Mouse (Mus musculus) kidney, adult 11 months (tissue): ENCODE data around the gene Asb16.
A peak's percentile ranks its signal among the peaks of the same experiment; 100 is the strongest.

Experiments used
- DNase-seq: peaks from one replicate; pipeline ENCODE4 v3.0.0; 2022

The Asb16 gene

DNA sequence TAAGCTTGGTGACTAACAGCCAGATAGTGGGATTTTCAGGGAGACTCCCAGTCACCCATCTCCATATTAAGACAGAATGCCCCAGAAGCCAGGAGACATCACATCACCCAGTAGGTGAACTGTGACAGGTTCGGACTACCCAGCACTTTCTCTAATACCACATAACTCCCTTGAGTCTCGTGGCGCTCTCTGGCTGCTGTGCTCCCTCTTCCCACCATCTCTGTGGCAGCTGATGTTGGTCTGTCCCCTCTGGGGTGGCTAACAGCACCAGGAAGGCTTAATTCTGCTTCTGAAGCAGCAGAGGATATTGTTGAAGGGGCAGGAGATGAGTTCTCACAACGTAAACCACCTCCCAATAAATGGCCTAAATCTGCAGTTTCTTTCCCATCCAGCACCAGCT lies 43.4 kb downstream of the Asb16 start:
- no peak for DNase-seq

DNA sequence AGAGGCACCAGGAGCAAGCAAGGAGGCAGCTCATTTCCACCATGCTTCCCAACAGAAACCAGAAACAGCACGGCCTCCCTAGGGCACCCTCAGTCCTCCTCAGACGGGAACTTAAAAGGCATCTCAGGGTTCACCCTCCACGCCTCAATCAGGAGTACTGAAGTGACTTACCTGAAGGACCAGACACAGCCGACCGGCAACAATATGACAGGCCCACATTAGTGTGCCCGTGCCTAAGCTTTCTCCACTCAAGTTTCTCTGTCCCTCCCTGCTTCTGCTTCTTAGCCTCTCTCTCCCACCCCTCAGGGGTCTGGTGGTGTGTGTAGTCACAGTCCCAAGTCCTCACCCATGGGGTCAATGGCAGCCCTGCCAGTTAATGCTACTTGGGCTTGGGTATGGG lies 44.0 kb downstream of the Asb16 start:
- no peak for DNase-seq

- DNase-seq, result no peak
These were observed 45.8 kb downstream of the Asb16 start for GRCm38 (mm10) chr11:102314321-102314720.

- peak; percentile 40 for DNase-seq
These were observed 47.4 kb downstream of the Asb16 start for GRCm38 (mm10) chr11:102315690-102316571.

DNA sequence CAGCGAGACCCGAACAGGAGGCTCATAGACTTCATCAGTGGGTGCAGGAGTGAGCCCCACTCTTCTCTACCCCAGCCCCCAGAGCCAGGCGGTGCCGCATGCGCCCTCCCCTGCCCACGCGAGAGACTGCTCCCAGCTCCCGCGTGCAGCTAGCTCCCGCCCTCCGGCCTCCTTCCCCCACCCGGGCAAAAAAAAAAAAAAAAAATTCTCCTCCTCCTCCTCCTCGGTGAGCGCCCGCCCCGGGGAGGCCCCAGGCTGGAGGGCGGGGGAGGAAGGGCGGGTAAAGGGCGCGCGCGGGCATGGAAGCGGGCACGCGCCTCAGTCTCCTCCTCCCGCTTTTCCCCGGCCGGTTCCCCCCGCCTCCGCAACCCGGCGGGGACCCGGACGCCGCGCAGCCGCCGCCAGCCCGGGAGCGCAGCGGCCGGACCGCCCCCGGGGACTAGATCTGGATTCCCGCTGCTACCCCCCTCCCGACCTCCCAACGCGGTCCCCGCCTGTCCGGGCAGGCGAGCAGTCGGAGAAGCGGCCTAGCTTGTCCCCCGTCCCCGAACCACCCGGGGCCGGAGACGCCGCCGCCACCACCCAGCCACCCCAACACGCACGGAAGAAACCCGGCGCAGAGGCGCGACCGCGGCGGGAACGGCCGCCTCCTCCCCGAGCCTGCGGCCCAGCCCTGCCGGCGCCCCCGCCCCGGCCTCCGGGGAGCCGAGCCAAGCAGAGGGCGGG lies 48.2 kb downstream of the Asb16 start:
- DNase-seq, result peak; percentile 92

GRCm38 (mm10) chr11:102317298-102317900 lies 48.9 kb downstream of the Asb16 start:
- peak; percentile 48 for DNase-seq

- DNase-seq, result peak; percentile 74
These were observed 49.5 kb downstream of the Asb16 start for GRCm38 (mm10) chr11:102317901-102318575.

DNA sequence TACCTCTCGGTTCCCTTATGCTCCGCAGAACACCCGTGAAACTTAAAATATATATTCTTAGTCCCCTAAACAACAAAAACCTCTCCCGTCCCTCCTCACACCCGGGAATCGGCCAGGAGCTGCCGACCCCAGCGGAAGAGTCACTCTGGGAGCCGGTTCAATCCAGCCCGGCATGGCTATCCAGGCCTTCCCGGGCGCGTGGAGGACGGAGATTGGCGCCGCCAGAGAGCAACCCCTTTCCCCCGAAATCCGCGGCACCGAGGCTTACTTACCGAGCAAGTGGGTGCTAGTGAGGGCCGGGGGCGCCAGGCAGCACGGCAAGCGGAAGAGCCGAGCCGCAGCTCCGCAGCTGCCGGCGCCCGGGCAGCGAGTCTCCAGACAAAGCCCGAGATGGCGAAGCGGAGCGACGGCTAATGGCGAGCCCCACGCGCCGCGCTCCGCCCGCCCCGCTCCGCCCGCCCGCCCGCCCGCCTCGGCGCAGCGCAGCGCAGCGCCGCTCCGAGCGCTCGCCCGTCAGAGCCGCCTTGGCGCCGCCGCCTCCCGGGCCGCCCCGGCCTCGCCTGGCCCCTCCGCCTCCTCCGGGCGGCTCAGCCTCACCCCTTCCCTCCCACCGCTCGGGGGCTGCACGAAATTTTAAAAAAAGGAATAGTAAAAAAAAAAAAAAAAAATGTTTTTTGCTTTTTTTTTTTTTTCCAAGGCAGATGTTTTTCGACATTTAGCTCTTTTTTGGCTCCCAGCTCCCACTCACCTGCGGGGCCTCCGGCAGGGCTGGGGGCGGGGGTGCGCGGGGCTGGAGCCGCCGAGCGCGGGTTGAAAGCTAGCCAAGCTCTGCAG lies 50.2 kb downstream of the Asb16 start:
- DNase-seq, result peak; percentile 56

DNA sequence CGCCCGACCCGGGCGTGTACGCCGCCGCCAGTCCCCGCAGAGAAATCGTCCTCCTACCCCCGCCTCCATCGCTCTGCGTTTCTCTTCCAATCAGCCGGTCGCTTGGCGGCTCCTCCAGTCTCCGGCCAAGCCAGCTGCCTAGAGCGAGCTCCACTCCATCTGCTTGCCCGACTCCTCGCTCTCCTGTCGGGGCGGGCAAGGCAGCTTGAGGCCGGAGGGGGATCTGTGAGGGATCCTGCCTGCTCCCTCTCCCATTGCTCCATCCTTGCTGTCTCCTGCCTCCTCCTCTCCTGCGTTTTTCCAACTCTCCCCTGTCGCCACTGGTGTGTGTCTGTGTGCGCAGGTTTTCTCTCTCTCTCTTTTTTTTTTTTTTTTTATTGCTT lies 50.9 kb downstream of the Asb16 start, which contains the start of gene Ubtf:
Gene Ubtf, minus strand, starts transcription at position 333 of the 383 bp plus-strand sequence.
- peak; percentile 79 for DNase-seq

- DNase-seq, result peak; percentile 88
These were observed 51.6 kb downstream of the Asb16 start for GRCm38 (mm10) chr11:102319941-102320685.

- DNase-seq, result peak; percentile 66
These were observed 52.1 kb downstream of the Asb16 start for GRCm38 (mm10) chr11:102320686-102321005.

- DNase-seq, result no peak
These were observed 53.4 kb downstream of the Asb16 start for GRCm38 (mm10) chr11:102321931-102322330.

- no peak for DNase-seq
These were observed 55.0 kb downstream of the Asb16 start for GRCm38 (mm10) chr11:102323516-102323915.

DNA sequence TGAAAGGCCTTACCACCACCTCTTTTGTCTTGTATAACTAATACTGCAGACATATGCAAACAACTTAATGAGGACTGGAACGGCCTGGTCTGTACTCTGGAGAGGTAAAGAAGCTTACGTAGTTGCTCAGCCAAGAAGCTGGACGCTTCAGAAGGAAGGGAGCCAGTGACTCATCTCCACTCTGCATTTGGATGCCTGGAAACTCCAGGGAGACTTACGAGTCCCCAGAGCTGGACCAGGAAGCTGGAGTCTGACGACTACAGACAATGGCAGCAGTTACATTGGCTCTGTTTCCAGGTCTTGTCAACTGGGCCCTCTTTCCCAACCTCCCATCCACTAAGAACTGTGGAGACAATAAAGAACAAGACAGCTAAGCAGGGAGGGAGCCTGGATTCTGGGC lies 58.7 kb downstream of the Asb16 start:
- DNase-seq, result no peak

DNA sequence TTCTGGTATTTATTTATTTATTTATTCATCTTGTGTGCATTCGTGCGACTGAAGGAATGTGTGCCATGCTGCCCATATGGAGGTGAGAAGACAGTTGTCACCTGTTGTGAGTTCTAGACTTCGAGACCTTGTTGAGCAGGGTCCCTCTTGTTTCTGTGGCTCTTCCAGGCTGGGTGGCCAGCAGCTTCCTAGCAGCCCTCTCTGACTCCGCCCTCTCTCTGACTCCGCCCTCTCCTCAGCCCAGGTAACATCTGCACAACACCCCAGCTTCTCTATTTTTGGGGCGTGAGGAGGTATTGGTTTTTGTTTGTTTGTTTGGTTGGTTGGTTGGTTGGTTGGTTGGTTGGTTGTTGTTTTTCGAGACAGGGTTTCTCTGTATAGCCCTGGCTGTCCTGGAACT lies 59.3 kb downstream of the Asb16 start:
- no peak for DNase-seq
